Mouse (Mus musculus) gastrocnemius, adult 2 months (tissue): Measurements from ENCODE around the gene Rara. TPM values are rescaled to one million over a fixed set of nuclear protein-coding genes. Genes with fewer than 3 reads are reported as not detected.
A peak's percentile ranks its signal among the peaks of the same experiment; 100 is the strongest.
"Not testable (repeated sequence)": the region's sequence is repeated elsewhere in the genome, so short reads cannot be mapped to it uniquely, and the experiment has no call there.

ENCODE experiments used
- DNase-seq: peaks from one replicate; pipeline ENCODE4 v3.0.0; 2022
- H3K27ac ChIP-seq: fragments of 200-600 bp; 2 replicates; pipeline ENCODE4 v1.8.1; 2022; ENCODE audit warnings: mild to moderate bottlenecking
- H3K4me3 ChIP-seq: fragments of 200-600 bp; 2 replicates; pipeline ENCODE4 v1.8.1; 2022; ENCODE audit warnings: mild to moderate bottlenecking, moderate library complexity
- CTCF ChIP-seq: fragments of 200-600 bp; IDR thresholded peaks from 2 replicates; pipeline ENCODE4 v1.8.1; 2022; ENCODE audit warnings: antibody characterized with exemption, mild to moderate bottlenecking, moderate library complexity
- intact Hi-C: fragments of 180-260 bp; cut with DNase I; formaldehyde crosslinking; loops from one replicate; pipeline ENCODE4 v1.15.1; 2025
- total RNA-seq, 2 experiments: library from RNA; stranded (reverse); gene quantifications; 2 replicates each; pipeline ENCODE4 v1.2.3; 2021

The Rara gene
- total RNA-seq, 2 experiments from 2014 or later: 10.2 to 12.4 TPM

DNA sequence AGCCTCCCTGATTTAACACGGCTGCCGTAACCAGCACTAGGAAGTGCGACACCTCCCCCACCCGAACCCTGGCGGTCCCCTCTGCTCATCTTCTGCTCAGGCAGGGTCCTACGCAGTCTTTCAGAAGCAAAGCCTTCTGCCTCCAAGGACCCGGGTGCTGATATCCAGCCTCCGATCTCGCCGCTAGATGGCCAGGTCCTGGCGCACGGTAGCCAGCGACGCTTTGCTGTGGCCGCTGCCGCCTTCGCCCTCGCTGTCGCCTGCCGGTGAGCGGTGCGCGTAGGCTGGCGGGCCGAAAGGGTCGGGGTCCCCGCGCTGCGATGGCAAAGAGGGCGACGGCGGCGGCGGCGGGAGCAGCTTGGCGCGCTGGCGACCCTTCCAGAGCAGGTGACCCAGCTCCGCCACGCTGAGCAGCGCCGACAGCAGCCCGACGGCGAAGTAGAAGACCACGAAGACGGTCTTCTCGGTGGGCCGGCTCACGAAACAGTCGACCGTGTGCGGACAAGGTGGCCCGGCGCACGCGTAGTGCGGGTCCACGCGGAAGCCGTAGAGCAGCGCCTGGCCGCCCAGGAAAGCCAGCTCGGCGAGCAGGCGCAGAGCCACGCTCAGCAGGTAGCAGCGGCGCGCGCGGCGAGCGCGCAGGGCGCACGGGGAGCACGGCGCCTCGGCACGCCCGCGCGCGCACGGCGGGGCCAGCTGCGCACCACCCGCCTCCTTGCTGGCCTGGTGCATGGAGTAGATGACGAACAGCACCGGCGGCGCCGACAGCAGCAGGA, 54.6 kb downstream of the Rara start:
- Histone ChIP-seq H3K27ac (peak overlapping the region; percentile 53), H3K4me3 (peak overlapping the region; percentile 73)
- TF ChIP-seq CTCF: peak; percentile 78
- DNase-seq: peak; percentile 81
- intact Hi-C loops: loop anchor here (5.0 kb wide), 3 partner anchors 55 to 170 kb away; no protein-coding TSS in a partner anchor

DNA sequence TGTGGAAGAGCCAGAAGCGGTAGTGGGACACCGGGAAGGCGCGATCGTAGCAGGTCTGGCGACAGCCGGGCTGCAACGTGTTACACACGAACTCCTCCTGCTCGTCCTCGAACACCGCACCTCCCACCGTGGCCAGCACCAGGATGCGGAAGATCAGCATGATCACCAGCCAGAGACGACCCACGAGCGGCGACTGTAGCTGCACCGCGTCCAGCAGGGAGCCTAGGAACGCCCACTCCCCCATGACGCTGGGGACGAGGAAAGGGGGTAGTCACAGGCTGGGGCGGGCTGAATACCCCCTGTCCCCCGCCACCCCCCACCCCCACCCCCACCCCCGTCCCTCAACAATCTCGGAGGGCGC, 55.1 kb downstream of the Rara start, which contains the start of gene Gjd3:
Gene Gjd3, minus strand, starts transcription at position 244 of the 361 bp plus-strand sequence.
- intact Hi-C loops: loop anchor here (5.0 kb wide), 3 partner anchors 55 to 170 kb away; no protein-coding TSS in a partner anchor
- no peak for TF ChIP-seq CTCF
- Histone ChIP-seq H3K27ac (peak within 1 kb of the TSS; percentile 53), H3K4me3 (peak within 1 kb of the TSS; percentile 73)
- DNase-seq: no peak

DNA sequence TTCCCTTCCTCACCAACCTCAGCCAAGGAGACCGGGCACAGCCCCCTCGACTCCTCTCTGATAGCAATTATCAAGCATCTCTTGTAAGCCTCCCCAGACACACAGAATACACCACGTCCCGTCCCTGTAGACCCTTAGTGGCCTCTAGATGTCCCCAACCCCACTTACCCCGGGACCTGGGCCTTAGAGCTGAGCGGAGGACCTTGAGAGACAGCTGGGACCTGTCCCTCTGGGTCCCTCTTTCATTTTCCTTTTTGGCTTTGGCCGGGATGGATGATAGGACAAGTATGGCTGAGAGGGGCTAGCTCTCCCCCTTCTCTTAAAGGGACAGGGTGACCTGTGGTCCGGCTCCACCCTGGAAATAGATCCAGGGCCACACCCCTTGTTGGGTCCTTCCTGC, 55.9 kb downstream of the Rara start:
- Histone ChIP-seq H3K27ac (no peak overlapping the region), H3K4me3 (no peak overlapping the region)
- intact Hi-C loops: loop anchor here (5.0 kb wide), 3 partner anchors 54 to 169 kb away; no protein-coding TSS in a partner anchor
- no peak for TF ChIP-seq CTCF
- no peak for DNase-seq

DNA sequence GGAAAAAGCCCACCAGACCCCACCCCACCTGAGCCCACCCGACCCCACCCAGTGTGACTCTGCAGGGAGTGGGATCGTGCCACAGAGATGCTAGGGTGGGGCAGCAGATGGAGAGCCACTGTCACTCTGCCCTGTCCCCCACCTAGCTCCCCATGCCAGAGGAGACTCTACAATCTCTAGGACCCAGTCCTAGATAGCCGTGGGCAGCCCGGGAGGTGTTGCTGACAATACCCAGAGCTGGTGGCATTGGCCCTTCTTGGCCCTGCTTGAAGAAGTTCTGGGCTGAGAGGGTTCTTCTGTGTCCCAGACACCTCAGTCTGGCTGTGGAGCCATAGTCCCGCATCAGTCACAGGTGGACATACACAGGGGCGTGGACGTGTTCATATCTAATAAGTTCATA, 57.9 kb downstream of the Rara start:
- no peak for DNase-seq
- intact Hi-C loops: no loop called here
- TF ChIP-seq CTCF: no peak
- Histone ChIP-seq H3K4me3 (no peak overlapping the region), H3K27ac (no peak overlapping the region)

DNA sequence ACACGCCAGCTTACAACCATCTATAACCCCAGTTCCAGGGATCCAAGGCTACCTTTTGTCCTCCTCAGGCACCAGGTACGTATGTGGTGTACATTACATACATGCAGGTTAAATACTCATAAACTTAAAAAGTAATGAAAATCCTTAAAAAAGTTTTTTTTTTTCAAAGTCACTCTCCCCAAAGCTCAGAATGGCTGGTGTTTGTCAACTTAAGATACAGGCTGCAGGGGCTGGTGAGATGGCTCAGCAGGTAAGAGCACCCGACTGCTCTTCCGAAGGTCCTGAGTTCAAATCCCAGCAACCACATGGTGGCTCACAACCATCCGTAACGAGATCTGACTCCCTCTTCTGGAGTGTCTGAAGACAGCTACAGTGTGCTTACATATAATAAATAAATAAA, 60.6 kb downstream of the Rara start:
- DNase-seq, H3K27ac ChIP-seq, intact Hi-C loops, H3K4me3 ChIP-seq: not testable (repeated sequence)

DNA sequence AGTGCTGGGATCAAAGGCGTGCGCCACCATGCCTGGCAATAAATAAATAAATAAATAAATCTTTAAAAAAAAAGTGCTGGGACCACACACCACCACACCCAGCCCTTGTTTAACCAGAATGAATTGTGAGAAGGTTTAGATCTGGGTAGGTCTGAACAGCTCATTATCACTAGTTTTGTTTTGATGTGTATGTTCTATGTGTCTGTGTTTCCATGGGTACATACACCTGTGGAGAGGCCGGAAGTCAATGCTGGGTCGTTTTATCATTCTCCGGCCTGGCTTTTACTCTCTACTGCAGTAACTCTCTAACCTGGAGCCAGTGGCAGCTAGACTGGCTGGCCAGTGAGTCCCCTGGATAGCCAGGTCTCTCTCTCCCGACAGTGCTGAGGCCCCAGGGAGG, 63.2 kb downstream of the Rara start:
- no peak for TF ChIP-seq CTCF
- no peak for DNase-seq

DNA sequence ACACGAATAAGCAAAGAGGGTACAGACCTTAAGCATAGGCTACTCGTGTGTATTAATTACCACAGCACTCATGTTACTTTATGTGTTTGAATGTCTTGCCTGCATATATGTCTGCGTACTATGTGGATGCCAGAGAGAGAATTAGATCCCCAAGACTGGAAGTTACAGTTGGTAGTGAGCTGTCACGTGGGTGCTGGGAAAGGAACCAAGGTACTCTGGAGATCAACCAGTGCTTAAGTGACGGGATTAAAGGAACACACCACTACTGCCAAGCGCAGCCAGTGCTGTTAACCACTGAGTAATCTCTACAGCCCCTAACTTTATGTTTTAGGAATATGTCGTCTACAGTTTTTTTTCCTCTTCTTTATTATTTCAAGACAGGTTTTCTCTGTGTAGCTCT, 68.4 kb downstream of the Rara start:
- H3K4me3 ChIP-seq: no peak overlapping the region
- H3K27ac ChIP-seq: no peak overlapping the region
- TF ChIP-seq CTCF: no peak
- intact Hi-C loops: no loop called here
- DNase-seq: peak; percentile 46

More for the DNA sequence above, 63.2 kb downstream of the Rara start:
- Histone ChIP-seq H3K27ac (no peak overlapping the region), H3K4me3 (no peak overlapping the region)
- intact Hi-C loops: no loop called here

DNA sequence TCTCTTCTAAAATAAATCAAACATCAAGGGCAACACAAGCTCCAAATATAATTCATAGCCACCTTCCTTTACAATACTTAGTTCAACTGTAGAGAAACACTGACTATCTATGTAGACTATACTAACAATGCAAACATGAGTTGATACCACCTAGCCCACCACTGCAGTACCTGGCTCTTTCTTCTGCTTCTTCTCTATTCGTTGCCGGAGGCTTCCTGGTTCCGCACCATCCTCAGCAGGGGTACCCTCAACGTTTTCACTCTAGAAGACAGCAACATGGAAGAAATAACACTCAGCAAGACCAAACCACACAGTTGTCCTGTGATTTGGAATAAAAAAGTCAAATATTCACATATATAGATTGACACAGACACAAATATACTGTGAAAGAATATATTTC, 70.0 kb downstream of the Rara start:
- intact Hi-C loops: no loop called here
- DNase-seq: no peak
- no peak for TF ChIP-seq CTCF
- H3K27ac ChIP-seq: no peak overlapping the region
- no peak overlapping the region for H3K4me3 ChIP-seq

DNA sequence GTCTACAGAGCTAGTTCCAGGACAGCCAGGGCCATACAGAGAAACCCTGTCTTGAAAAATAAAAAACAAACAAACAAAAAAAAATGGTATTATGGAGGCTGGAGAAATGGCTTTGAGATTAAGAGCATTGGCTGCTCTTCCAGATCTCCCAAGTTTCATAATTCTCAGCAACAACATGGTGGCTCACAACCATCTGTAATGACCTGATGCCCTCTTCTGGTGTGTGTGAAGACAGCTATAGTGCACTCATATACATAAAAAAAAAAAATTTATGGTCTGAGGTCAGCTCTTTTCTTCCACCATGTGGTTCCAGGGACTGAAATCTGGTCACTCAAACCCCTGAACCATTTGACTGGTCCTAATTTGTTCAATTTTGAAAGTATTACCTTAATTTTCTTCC, 71.2 kb downstream of the Rara start:
- Histone ChIP-seq H3K27ac (no peak overlapping the region), H3K4me3 (no peak overlapping the region)
- TF ChIP-seq CTCF: peak; percentile 34
- DNase-seq: no peak
- intact Hi-C loops: no loop called here

DNA sequence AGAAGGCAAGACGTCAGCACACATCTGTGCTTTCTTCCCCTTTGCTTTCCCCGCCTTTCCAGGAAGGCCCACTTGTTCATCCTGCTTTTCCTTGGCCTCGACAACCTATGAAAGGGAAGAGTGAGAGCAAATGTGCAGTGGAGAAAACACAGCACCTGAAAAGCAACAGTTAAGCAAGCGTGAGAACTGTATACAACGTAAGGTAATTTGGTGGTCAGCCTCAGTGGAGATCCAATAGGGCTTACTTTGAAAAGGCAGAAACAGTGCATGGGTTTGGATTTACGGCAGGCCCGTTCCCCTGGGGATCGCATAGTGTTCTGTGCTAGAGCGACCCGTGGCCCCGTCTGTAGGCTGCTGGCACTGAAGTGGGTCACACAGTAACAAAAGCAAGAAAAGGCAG, 71.6 kb downstream of the Rara start:
- Histone ChIP-seq H3K27ac (no peak overlapping the region), H3K4me3 (no peak overlapping the region)
- no peak for TF ChIP-seq CTCF
- intact Hi-C loops: no loop called here
- DNase-seq: no peak

DNA sequence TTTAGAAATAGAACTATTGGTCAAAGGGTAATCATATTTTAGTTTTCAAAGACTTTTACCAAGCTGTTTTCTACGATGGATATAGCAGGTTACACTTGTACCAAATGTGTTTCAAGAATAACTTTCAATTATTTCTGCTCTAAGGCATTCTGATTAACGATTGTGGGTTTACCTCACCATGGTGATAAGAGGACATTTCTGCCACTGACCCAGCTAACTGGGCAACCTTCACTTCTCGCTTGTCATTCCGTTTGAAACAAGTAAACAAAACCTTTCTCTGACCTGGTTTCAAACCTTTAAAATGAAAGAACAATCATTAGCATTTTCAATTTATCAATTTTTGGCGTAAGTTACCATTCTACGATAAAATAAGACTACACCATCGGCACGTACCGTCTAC, 79.2 kb downstream of the Rara start:
- DNase-seq: no peak
- intact Hi-C loops: no loop called here
- Histone ChIP-seq H3K4me3 (no peak overlapping the region), H3K27ac (no peak overlapping the region)
- TF ChIP-seq CTCF: no peak

DNA sequence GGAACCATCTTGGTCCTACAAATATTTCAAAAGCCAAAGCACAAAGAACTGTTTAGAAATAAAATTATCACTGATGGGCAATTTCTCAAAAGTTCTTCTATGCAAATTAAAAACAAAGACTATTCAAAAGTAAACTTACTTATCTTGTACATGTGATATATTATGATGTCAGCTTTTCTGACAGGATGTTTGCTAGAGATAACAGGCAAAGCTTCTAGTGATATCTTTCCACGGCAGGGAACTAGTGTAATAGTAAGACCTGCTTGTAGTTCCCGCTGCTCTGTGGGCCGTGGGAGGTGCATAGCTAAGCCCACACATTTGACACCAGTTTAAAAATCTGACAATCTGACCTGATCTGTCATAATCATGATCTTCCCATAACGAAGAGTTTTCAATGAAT, 82.5 kb downstream of the Rara start:
- DNase-seq: no peak
- no peak overlapping the region for H3K27ac ChIP-seq
- no peak for TF ChIP-seq CTCF
- H3K4me3 ChIP-seq: no peak overlapping the region
- intact Hi-C loops: no loop called here

DNA sequence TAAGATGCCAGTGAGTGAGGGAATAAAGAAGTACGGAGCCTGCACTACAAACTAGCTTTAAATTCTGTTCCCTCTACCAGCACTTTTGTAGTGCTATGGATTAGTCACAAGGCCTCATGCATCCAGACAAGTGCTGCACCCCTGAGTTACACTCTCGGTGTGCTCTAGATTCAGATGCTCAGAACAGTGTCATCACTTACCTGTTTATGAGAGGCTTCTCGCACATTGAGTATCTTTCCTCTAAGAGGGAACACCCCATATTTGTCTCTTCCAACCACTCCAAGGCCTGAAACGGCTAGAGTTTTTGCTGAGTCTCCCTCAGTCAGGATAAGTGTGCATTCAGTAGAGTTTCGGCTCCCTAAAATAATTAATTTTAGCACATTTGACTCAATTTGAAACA, 83.1 kb downstream of the Rara start:
- intact Hi-C loops: no loop called here
- Histone ChIP-seq H3K27ac (no peak overlapping the region), H3K4me3 (no peak overlapping the region)
- DNase-seq: no peak
- TF ChIP-seq CTCF: no peak

DNA sequence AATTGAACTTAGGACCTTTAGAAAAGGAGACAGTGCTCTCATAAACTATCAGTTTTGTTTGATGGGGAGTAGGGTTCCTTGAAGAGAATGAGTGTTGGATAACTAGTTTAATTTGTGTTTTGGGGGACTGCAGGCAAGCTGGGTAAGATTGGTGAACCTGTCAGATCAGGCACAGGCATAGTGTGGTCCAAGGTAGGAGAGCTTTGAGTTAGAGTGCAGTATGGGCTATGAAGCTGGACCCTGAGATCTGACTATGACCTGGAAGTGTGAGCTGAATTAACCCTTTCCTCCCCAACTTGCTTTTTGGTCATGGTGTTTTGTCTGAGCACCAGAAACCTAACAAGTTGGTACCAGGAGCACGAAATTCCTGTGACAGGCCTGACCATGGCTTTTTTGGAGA, 86.2 kb downstream of the Rara start:
- H3K4me3 ChIP-seq: no peak overlapping the region
- H3K27ac ChIP-seq: no peak overlapping the region
- intact Hi-C loops: no loop called here
- DNase-seq: no peak
- no peak for TF ChIP-seq CTCF
